Mouse (Mus musculus): ENCODE measurements around the gene Cped1.

Cped1 gene

DNA sequence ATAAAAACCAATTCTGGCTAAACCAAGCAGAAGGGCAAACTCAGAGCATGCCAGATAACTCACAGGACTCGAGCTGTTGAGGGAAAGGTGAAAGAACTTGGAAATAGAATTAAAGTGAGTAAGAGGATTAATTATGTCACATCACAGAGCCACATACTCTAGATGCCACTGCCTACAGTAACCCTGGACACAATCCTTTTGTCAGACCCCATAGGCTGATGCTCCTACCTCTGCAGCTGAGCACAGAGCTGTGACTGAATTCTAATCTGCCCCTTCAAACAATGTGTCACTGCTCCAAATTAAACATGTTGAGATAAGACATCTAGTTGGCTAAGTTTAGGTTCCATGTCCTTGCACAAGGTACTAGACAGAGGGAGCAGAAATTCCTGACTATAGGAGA, 176.2 kb downstream of the Cped1 start:
- no peak for DNase-seq (ENCODE audit: low spot score in 2 of 2)

DNA sequence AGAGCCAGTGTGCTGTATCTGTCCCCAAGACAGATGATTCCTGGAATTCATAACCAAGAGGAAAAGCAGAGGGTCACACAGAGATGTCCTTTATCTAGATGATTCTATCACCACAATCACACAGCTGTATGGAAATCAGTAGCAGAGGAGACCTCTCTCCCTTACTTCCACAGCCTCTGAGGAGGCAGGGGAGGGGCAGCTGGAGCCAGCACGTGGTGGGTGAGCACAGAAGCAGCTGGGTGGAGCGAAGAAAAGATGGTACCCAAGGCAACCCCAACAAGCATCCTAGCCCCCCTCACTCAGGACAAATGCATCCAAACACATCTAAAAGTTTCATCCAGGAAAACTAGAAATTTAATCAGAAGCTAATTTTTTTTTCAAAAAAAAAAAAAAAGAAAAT, 182.7 kb downstream of the Cped1 start:
- DNase-seq (ENCODE audit: low spot score in 2 of 2): no peak

DNA sequence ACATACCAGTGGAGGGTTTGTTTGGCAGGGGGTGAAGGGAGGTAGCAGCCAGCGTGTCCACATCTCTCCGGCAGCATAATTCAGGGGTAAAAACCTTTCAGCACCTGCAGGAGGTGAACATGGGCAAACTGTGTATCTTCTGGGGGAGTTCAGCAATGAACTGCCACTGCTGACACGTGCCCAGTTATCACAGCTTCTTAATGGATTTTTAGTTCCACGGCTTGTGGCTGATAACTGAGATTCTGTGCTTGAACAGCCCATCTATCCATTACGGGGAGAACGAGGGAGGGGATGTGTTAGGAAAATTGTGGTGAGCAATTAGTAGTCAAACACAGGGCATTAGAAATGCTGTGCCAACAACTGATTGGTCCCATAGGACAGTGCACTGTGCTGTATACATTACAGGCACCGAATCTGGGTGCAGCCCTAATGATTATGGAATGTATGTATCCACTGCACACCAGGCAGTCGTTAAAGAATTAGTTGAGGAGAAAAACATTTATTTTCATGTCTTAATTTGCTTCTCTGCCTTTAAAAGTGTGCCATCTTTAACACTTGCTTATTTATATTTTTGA, 193.1 kb downstream of the Cped1 start:
- DNase-seq (ENCODE audit: low spot score in 2 of 2): no peak

DNA sequence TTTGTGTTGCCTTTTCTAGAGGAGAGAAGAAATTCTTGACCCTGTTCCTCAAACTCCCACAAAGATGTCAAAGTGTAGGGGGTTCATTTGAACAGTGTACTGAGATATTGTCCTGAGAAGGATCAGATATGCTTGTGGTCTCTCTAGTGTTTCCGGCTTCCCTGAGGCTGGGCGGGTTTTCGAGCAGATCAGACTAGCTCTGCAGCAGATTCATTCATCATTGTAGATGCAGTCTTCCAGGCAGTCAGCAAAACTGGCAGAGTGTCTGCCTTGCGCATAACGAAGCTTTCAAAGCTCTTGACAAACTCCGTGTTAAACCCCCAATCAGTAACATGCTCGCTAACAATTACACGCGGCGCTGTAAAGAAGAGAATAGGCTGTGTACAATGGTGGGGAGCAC, 194.6 kb downstream of the Cped1 start:
- no peak for DNase-seq (ENCODE audit: low spot score in 2 of 2)

DNA sequence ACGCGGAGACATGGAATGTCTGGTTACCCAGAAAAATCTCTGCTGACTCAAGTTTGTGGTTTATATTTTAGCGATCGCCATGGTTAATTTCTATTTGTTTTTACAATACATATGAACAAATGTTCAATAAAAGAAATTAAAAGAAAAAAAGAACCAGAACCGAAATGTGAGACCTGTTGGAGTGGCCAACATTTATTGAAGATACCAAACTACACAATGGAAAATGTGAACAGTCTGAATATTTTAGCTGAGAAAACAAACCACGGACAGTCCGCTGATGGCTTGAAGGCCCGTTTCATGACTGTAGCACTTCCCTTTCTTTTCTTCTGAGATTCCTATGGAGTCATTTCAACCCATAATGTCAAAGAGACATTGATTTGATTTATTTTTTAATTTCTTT, 201.3 kb downstream of the Cped1 start:
- DNase-seq (ENCODE audit: low spot score in 2 of 2): no peak

GRCm38 (mm10) chr6:22189346-22190335, 203.9 kb downstream of the Cped1 start:
- DNase-seq (ENCODE audit: low spot score in 2 of 2): no peak

- DNase-seq (ENCODE audit: low spot score in 2 of 2): no peak
Observed at GRCm38 (mm10) chr6:22198603-22199002, 212.9 kb downstream of the Cped1 start.

DNA sequence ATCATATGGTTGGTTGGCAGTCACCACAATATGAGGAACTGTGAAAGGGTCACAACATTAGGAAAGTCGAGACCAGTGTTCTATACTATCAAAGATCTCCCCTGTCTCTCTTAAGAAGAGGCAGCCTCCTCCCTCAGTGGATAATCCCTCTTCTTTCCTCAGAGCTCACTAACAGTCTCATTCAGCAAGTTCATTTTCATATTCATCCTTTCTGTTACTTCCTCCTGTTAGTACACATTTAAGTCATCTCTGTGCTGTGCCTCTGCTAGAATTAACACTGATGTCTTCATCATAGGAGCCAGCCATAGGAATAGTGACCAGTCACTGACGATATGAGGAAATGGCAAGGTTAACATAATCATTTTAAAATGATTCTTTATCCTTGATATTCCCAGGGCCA, 213.8 kb downstream of the Cped1 start:
- no peak for DNase-seq (ENCODE audit: low spot score in 2 of 2)

DNA sequence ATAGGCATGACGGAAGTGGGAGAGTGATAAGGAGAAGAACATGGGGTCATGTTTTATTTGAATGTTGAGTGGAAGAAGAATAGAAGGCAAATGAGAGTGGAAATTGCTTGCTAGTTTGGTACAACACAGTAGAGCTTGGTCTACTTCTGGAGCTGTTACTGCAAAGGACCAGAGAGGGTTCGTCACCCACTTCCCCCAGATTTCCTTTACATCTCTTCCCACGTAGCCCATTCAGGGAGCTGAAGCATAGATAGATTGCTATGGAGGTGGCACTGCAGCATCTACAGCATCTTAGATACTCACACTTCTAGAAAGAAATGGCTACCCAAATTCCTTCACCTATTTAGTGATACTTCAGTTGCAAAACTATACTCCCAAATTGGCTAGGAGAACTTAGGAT, 214.4 kb downstream of the Cped1 start:
- no peak for DNase-seq (ENCODE audit: low spot score in 2 of 2)

- no peak for DNase-seq (ENCODE audit: low spot score in 2 of 2)
Observed at GRCm38 (mm10) chr6:22201879-22202278, 216.2 kb downstream of the Cped1 start.

DNA sequence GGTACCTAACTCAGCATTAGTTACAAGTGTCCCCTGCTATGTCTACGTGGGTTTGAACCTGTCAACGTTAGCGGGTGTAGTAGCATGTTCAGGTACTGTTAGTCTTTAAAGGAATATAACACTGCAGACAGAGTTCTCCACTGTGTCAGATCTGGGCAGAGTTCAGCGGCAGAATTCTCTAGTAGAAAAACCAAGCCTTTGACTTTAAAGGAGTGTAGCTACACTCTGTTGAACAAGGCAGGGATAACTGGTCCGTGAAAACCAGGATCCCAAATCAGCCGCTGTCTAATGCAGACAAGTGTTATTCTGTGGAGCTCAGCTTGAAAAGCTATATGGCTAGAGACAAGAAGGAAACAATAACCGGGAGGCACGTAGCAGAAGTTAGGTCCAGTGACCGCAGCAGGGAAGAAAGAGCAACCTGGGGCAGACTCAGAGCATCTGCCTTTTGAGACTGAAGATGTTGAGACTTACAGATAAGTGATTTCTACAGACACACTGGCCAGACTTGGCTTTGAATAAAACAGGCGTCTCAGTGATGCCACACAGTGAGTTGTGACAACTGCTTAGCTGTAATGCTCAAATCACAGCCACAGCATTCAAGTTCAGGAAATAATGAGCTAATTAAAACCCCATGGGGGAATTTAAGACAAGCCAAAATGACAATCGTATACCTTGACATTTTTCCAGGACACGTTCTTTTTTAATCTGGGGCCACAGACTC, 219.5 kb downstream of the Cped1 start:
- DNase-seq (ENCODE audit: low spot score in 2 of 2): no peak

DNA sequence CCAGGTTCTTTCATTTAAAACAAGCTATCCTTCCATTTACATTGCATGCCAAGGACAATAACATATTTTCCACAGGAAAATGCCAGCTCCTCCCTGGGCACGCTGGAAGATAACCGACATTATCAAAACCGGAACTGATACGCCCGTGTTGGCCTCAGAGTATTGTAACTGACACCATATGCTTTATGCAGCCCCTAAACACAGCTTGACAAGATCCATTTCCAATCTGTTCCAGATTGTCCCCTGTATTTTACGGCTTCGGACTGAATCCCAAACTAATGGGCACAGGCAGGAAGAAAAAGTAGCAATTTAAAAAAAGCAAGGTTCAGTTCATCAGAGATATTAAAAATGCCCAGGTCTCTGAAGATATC, 220.0 kb downstream of the Cped1 start:
- DNase-seq (ENCODE audit: low spot score in 2 of 2): no peak

GRCm38 (mm10) chr6:22206179-22206578, 220.5 kb downstream of the Cped1 start:
- no peak for DNase-seq (ENCODE audit: low spot score in 2 of 2)

DNA sequence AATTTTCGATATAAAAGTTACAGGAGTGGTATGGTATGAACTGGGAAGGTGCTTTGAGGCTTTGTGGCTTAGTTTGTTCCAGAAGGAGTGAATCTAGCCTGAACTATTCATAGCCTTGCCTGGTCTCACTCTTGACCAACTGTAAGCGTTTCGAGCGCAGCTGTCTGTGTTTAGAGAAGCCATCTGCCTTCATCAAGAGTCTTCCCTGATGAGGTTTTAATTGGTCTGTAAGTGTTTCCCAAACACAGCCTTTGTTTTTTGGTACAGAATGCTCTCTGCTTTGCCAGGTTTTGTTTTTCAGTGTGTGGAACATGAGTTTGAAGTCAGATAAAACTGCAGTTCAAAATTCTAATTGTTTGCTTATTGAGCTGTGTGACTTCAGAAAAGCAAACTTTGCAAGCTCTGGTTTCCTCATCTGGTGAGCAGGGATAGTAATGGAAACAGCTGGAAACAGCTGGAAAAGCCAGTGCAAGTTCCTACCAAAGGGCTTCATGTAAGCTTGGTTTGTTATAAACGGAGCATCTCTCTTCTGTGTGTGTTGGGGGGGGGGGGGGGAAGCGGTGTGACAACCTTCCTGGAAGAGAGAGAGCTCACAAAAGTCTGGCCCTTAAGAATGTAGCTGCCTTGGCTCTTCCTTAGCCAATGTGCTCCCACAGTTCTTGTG, 221.0 kb downstream of the Cped1 start:
- DNase-seq (ENCODE audit: low spot score in 2 of 2): no peak

DNA sequence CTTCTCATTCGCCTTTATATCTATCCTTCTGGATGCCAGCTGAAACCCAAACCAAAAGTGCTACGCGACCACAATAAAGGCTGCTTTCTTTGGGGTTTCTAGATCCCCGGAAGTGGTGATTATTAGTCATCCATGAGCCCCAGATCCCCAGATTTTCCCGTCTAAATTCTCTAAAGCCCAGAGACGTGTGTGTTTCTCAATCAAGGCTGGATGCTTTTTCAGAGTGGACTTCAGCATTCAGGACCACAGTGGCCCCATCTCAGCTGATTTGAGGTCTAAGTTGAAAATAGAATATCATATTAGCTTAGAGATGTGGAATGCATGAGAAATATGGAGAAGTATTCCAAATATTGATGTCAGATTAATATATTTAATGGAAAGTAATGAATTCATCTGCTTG, 226.4 kb downstream of the Cped1 start:
- no peak for DNase-seq (ENCODE audit: low spot score in 2 of 2)

DNA sequence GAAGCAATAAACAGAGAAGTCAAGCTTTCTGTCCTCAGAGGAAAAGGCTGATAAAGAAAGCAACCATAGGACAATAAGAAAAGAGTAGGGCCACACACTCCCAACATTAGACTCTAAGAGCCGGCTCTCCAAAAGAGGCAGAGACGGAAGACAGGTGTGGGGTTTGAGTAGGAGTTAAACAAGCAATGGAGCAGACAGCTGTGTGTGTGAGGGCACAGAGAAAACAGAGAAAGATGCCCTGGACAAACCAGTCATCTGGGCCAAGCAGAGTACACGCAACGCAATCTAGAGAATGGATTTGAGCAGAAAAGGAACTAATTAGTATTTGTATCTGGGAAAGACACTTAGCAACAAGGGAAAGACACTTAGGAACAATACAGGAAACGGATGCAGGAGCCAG, 227.5 kb downstream of the Cped1 start:
- DNase-seq (ENCODE audit: low spot score in 2 of 2): no peak

DNA sequence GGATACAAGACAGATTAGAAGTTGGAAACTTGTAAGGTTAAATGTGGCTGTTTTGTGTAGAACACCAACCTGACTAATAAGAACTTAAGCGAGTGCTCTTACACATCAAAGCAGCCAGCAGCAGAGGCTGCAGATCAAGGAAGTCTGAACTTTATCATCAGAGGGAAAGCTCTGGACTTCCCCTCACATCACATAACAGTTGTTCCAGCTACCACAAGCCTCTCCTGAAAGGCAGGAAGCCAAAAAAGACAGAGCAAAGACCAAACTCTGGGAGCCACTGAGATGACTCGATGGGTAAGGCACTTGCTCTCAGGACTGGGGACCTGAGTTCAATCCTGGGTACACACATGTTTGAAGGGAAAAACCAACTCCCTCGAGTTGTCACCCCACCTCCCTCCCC, 228.1 kb downstream of the Cped1 start:
- DNase-seq (ENCODE audit: low spot score in 2 of 2): no peak

- no peak for DNase-seq (ENCODE audit: low spot score in 2 of 2)
Observed at GRCm38 (mm10) chr6:22214665-22215064, 228.9 kb downstream of the Cped1 start.

GRCm38 (mm10) chr6:22216276-22216973, 230.7 kb downstream of the Cped1 start:
- no peak for DNase-seq (ENCODE audit: low spot score in 2 of 2)

GRCm38 (mm10) chr6:22221134-22221533, 235.4 kb downstream of the Cped1 start:
- DNase-seq (ENCODE audit: low spot score in 2 of 2): no peak

DNA sequence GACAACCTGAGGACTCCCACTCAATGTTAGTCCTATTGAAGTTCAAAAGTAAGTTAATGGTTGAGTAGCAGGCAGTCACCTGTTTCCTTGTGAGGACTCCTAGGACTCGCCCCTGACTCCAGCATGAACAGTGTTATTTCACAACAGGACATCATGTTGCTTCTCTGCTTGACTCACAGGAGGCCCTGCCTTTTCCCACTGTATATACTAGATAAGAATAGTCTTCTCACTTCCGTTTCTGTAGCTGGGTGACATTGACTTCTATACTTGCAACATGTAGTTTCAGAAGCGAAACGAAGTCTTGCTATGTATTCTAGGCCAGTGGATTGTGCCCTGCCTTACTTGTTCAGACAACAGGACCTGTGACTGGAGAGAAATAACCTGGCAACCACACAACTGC, 236.4 kb downstream of the Cped1 start:
- no peak for DNase-seq (ENCODE audit: low spot score in 2 of 2)

DNA sequence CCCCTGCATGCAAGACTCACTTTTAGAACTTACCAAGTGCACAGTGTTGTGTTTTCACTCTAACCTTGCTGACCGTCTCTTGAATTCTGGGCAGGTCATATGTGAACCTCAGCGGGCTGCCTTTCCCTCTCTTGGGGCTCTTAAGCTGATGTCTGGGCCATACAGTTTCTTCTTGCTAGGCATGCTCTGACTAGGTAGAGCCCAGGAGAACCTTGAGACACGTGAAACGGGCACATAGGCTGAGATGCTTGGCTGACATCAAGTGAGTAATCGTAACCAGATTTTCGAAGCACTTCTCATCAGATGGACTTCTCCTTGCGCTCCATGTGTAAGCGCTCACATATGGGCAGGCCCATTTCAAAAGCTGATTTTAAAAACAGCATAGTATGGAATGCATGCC, 237.2 kb downstream of the Cped1 start:
- DNase-seq (ENCODE audit: low spot score in 2 of 2): no peak
